ENCODE assay signal across 11 mouse cellular contexts in genomic region chr10:111595513-111595995, GRCm38 (mm10).
DNase-seq lines count a peak whose midpoint lies in the region; ATAC-seq lines count a peak whose summit lies in the region.
"Had no signal": no experiment of that assay in that cellular context is flagged by ENCODE, and none has a peak within 500 bp of the region (broad histone marks: within the 10 kb centered on the region; RNA-seq: fewer than 3 reads in every experiment).

No protein-coding gene starts in this region.

- H3K9ac ChIP-seq in hindbrain, embryonic 13.5 days, result no peak overlapping the region
- H3K9ac ChIP-seq in hindbrain, embryonic 16.5 days (ENCODE audit: low read depth, low read length), result no peak overlapping the region
- H3K9ac ChIP-seq: forebrain, postnatal 0 days had no signal

- 47% methylated on average over 8 of the region's 8 CpGs for WGBS in hindbrain, embryonic 13.5 days
- WGBS in hindbrain, embryonic 16.5 days, result 60% methylated on average over 8 of the region's 8 CpGs

- H3K27me3 ChIP-seq in hindbrain, embryonic 13.5 days, result no peaks in the 10 kb centered on the region
- H3K27me3 ChIP-seq in hindbrain, embryonic 16.5 days (replicated peaks; ENCODE audit: control insufficient read depth, insufficient read depth, low read length), result no peaks in the 10 kb centered on the region

- H3K9me3 ChIP-seq in hindbrain, embryonic 13.5 days, result no peaks in the 10 kb centered on the region
- H3K9me3 ChIP-seq in hindbrain, embryonic 16.5 days (ENCODE audit: control insufficient read depth, low read length), result no peaks in the 10 kb centered on the region

- DNase-seq in embryo, embryonic 11 days, result peak; percentile 34
- peak; percentile 46 for DNase-seq in kidney, postnatal 10 days
- peak; percentile 28 for DNase-seq in retina, embryonic 14.5 days (ENCODE audit: low spot score)
- DNase-seq in right cerebral cortex, postnatal 36 days (ENCODE audit: low spot score in 2 of 2), result no peak
- DNase-seq in right cerebral cortex, postnatal 14 days, result no peak
- DNase-seq: cerebellum, adult 8-10 months; forebrain, postnatal 0 days; thymus, postnatal 36 days had no signal

- H3K4me3 ChIP-seq in hindbrain, embryonic 13.5 days, result no peak overlapping the region
- no peak overlapping the region for H3K4me3 ChIP-seq in hindbrain, embryonic 16.5 days (ENCODE audit: low read length)

- peak; percentile 74 for ATAC-seq in hindbrain, embryonic 13.5 days (ENCODE audit: low FRiP score)
- ATAC-seq in hindbrain, embryonic 16.5 days, result no peak
- no peak for ATAC-seq in activated CD4-positive, CD25-positive, alpha-beta regulatory T cell, adult 4 months
- ATAC-seq: forebrain, postnatal 0 days had no signal

- peaks cover 30% of the 10 kb centered on the region for H3K4me1 ChIP-seq in hindbrain, embryonic 13.5 days (replicated peaks)
- H3K4me1 ChIP-seq in hindbrain, embryonic 16.5 days (ENCODE audit: control insufficient read depth, insufficient read depth, low read depth, low read length), result peaks cover 7% of the 10 kb centered on the region

- H3K4me2 ChIP-seq in hindbrain, embryonic 13.5 days, result no peak overlapping the region
- no peak overlapping the region for H3K4me2 ChIP-seq in hindbrain, embryonic 16.5 days (ENCODE audit: low read length)

- no peaks in the 10 kb centered on the region for H3K36me3 ChIP-seq in hindbrain, embryonic 13.5 days
- no peaks in the 10 kb centered on the region for H3K36me3 ChIP-seq in hindbrain, embryonic 16.5 days (ENCODE audit: control insufficient read depth, insufficient read depth, low read length)

- peak overlapping the region; percentile 52; the same call in 1 of the 2 replicates for H3K27ac ChIP-seq in hindbrain, embryonic 13.5 days
- H3K27ac ChIP-seq in hindbrain, embryonic 16.5 days (ENCODE audit: low read depth, low read length), result no peak overlapping the region

Comparison
In these comparisons a context has a peak if more than half of its experiments do, and no peak if none do; other contexts are left out.
1. DNase-seq: peak in embryo, embryonic 11 days (single experiment), kidney, postnatal 10 days (single experiment) and retina, embryonic 14.5 days (single experiment); none in right cerebral cortex, postnatal 36 days (0 of 2) and right cerebral cortex, postnatal 14 days (single experiment).